Mouse (Mus musculus): ENCODE results near the gene Elovl2.
"Not testable (repeated sequence)": the region's sequence is repeated elsewhere in the genome, so short reads cannot be mapped to it uniquely, and the experiment has no call there.

The Elovl2 gene

DNA sequence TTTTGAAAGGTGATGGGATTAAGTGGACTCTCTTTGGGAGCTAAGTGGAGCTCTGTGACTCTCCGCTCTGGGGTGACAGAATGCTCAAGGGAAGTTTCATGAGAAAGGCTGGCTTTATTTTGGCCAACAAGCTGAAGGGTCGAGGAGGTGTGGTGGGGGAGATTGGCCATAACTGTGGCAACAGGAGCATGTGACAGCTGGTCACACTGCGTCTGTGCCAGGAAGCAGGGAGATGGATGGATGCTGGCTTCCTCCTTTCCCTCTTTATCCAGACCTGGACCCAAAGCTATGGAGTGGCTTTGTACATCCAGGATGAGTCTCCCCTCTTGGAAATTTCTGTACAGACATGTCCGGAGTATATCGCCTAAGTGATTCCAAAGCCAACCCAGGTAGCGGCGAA lies 13.0 kb upstream of the Elovl2 start:
- DNase-seq, result no peak

DNA sequence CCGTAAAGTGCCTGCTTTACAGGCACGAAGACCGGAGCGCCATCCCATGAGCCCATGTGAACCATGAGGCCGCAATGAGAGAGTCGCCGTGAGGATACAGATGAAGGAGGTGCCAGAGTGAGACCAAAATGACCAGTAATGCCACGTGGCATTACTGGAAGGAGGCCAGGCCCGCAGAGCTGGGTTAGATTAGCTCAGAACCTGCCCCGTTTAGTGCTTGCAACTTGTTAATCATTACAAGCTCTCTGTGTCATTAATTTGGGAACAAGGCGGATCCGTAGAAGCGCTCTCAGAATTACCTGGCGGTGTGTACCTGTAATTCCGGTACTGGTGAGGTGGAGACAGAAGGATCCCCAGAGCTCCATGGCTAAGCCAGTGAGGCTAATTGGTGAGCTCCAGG lies 12.0 kb upstream of the Elovl2 start:
- no peak for DNase-seq

DNA sequence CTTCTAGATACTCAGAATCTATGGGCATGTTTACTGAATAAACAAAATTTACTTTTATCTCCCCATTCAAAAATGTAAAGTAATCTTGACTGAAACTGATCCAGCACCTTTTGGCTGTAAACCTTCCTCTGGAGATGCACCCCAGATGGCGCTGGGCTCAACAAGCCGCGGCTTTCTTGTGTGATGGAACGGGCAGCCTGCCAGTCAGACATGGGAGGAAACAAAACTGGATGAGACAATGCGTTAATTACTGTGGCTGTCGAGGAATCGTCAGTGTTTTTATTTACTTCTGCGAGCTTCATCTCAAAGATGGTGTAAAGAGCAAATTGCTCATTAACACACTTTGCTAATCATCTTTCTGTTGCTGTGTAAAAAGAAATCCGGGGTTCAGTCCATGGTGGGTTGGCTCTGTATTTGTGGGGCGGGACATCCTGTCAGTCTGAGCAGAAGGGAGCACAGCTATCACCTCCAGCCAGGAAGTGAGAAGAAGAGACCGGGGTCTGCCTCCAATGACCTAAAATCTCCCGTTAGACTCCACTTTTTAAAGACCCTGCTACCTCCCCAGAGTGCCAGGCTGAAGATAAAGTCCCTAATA lies 11.3 kb upstream of the Elovl2 start:
- no peak for DNase-seq

DNA sequence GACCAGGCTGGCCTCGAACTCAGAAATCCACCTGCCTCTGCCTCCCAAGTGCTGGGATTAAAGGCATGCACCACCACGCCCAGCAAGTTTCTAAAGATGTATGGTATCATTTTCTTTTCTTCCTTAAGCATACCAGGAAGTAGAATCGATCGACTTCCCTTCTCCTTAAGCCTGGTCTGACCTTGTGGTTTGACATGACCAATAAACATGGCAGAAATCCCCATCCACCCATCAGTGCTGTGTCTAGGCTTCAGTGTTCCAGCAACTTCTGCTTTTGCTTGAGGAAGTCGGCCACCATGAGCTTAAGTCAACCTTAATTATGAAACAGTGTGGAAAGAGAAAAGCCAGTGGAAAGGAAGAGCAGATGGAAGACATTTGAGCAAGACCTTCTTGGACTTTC lies 10.1 kb upstream of the Elovl2 start:
- no peak for DNase-seq

DNA sequence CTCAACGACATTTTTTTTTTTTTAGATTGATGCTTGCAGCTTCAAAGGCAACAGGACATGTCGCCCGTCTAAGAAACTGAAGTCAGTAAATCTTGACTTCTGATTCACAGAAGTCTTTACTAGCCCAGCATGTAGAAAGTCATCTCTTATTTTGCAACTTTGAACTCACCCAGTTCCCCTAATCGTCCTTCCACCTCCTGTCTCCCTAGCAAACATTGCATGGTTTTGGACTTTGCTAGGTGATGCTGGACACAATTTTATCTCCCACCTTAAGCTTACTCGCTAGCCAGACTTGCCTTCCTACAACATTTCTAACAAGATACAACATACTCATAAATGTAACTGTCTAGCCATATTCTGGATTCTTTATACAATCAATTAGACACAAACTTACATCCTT lies 7.9 kb upstream of the Elovl2 start:
- no peak for DNase-seq

DNA sequence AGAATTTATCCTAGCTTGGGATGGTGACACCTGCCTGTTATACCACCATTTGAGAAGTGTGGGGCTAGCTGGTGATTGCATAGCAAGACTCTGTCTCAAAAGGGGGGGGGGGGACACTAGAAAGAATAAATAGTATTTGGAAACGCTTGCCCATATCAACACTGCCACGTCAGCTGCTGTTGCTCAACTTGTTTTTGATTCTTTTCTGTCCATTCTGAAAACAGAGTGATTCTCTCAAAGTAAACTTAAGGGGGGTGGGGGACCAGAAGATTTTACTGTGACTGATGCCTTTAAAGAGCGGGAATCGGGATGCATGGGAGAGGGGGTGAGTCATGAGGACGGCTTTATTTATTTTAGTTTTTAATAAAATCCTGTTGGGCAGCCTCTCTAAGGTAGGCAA lies 6.3 kb upstream of the Elovl2 start:
- no peak for DNase-seq

DNA sequence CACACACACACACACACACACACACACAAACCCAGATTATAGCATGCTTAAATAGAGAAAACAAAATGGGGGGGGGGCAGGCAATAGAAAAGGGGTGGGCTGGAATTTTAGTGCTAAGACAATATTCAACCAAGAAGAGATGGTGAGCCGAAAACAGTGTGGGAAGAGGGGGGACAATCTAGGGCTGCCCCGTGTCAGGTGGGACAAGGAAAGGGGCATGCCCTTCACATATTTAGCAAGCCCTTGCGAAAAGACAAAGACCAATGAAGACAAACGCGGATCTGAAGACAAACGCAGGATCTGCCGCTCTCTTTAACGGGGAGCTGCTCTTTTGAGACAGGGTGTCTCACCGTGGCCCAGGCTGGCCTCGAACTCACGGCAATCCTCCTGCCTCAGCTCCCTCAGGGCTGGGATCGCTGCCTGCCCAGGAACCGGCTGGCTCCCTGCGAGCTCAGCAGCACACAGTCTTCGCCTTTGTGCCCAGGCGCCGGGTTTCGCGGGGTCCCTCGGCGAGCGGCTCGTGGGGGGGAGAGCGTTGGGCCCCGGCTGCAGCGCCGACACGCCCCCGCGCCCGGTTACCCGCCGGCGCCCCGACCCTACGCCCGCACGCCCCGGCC lies 410 bp downstream of the Elovl2 start:
- no peak for DNase-seq

DNA sequence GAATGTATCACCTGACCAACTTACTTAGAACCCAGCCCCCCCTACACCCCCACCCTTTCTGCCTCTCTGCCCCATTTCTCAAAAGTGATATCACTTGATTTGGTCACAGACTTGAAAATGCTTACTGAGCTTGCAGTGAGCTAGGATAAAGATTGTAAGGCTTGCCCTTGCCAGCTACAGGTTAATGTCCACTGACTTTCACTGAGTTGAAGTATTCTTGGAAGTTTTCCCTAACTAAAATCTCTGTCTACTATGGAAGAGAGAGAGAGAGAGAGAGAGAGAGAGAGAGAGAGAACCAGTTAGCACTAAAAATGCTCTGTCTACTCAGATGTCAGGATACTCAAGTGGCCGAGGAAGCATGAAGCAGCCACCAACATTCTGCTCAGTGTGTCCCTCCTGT lies 1.1 kb downstream of the Elovl2 start:
- no peak for DNase-seq

DNA sequence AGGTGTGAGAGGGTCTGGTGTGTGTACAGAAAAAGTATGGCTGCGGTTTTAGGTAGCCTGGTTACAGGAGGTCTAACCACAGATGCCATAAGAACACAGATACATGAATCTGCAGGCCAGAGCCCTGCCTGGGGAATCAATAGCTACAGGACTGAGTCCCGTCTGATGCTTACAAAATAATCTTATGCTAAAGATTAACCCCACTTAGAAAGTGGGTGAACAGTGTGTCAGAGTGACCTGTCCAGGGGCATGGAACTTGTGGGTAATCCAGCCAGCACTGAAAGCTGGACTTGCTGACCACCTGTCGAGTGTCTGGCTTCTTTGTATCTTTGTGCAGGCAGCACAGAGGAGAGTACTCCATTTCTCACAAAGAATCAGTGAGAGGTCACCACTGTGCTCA lies 4.0 kb downstream of the Elovl2 start:
- peak; percentile 64 for DNase-seq

DNA sequence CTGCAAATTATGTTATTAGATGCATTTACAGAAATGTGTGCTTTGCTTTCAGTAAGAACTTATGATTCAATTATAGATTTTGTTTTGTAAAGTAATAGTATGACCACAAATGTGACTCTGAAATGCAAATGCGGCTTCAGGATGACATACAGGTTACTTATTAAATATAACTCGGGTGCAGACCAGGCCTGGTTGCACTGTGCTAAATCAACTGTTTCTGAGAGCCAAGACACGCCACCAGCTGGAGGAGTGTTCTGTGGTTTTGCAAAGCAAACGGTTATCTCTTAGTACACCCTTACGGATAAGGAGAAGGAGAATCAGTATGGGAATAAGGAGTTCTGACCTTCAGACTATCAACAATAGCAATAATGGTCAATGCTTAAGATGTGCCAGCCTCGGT lies 4.5 kb downstream of the Elovl2 start:
- no peak for DNase-seq

DNA sequence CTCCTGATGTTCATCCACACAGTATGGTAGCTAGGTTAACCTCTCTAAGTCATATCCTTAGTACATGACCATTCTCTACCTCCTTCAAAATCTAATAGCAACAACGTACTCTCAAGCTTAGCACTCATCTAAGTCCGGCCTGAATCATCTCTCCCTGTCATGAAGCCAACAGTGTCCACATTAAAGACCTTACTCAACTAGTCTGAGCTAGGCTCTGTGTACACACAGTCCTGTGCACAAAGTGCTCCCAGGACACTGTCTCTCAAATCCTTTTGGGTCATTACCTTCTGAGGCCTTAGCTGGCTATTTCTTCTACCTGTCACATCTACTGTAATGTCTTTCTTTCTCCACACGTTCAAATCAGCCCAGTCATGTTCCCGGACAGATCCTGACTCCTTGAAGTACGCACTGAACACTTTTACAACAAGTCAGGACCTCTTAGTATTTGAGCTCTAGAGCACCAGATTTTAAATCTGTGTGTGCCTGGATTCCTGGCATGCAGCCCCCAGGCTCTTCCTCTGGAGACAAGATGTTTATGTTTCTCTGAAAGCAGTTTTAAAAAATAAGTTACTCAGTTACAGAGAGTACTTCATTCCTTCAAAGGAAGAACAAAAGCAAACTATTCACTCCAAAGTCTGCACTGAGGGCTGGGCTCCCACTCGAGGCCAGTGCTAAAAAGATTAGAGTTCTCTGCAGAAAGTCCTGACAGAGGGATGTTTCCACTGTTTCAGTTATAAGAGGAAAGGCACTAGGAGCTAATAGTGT lies 7.5 kb downstream of the Elovl2 start:
- no peak for DNase-seq

DNA sequence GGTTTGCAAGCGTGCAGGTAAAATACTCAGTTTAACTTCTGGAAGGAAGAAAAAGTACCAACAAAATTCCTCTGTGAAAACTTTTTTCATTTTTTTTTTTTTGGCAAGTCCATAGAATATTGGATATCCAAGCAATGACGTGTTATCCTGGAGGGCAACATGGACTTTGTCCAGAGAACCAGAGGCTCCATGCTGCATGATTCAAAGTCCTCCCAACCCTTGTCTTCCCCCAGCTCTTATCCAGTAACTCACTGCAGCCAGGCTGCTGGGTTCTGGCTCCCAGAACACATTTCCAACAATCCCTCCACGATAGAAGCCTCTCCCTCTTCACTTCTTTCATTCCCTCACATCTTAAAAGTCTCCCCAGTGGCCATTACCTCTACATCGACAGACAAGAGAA lies 8.9 kb downstream of the Elovl2 start:
- no peak for DNase-seq

DNA sequence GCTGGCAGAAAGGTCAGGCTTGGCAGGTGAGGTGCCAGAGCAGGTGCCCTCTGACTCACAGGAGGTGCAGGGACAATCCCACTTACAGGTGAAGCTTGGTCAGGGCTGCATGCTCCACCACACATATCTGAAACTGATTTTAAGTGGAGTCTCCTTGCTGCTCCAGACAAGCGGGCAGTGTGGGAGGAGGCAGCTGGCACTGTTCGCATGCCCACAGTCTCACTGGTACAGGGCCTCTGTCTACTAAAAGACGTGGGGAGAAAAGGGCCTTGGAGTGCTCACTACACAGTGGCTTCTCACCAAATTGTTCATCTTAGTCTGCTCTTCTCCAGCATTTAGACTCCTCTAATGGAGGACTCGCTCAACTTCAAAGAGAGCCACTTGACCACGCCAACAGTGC lies 14.0 kb downstream of the Elovl2 start:
- no peak for DNase-seq

DNA sequence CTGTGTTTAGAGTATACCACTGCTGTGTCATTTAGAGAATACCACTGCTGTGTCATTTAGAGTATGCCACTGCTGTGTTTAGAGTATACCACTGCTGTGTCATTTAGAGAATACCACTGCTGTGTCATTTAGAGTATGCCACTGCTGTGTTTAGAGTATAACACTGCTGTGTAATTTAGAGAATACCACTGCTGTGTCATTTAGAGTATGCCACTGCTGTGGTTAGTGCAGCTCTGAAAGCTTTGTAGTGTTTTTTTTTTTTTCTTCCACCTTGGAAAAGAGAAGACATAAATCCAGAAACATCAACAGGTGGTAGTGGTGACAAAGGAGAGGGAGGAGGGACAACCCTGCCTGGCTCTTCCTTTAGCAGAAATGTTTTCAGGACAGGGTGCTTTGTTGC lies 14.6 kb downstream of the Elovl2 start:
- not testable (repeated sequence) for DNase-seq

DNA sequence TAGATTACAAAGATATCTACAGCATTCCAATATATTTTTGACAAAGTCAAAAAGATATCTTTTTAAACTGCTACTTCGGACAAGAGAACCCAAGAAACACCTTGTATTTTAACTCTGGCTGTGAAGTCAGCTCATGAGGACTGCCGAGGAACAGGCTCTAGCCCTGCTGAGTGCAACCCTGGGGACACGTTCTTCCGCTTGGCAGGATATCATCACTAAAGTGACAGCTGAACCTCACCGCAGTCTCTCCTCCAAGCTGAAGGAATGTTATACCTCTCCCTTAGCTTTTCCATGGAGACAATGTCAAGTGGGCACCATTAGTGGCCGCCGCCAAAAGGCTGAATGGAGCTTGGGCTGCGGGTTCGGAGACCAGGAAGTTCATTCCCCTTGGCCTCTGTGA lies 16.5 kb downstream of the Elovl2 start:
- peak; percentile 63 for DNase-seq

DNA sequence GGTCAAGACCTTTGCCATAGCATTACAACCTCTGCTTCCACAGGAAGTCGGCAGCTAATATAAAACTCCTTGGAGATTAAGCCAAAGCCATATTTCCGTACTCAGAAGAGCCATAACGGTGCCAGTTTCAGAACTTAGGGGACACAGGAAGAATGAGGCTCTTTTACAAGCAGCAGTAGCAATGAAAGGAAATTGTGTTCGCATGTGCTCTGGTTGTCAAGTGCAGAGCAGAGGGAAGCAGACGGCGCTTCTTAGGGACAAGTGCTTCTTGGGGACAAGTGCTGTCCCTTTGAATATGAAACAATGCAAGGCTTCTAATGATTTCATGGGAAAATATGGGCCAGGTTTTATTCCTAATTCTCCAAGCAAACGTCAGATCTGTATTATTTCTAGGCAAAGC lies 16.9 kb downstream of the Elovl2 start:
- no peak for DNase-seq

DNA sequence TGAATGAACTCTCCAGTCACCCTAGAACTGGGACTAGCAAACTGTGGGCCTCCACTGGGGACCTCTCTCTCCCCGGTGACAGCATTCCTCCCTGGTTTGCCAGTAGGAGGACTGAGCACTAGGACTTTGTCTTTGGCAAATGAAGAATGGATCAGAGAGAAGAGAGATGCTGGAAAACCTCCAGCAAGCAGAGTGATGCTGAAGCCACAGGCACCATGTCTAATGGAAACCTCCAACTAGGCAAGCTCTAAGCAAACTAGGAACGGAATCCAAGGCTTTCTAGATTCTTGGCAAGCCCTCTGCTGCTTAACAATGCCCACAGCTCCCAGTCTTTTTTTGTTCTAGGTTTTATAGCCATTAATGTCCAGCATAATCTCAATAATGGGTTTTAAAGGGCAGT lies 19.3 kb downstream of the Elovl2 start:
- DNase-seq, result no peak

DNA sequence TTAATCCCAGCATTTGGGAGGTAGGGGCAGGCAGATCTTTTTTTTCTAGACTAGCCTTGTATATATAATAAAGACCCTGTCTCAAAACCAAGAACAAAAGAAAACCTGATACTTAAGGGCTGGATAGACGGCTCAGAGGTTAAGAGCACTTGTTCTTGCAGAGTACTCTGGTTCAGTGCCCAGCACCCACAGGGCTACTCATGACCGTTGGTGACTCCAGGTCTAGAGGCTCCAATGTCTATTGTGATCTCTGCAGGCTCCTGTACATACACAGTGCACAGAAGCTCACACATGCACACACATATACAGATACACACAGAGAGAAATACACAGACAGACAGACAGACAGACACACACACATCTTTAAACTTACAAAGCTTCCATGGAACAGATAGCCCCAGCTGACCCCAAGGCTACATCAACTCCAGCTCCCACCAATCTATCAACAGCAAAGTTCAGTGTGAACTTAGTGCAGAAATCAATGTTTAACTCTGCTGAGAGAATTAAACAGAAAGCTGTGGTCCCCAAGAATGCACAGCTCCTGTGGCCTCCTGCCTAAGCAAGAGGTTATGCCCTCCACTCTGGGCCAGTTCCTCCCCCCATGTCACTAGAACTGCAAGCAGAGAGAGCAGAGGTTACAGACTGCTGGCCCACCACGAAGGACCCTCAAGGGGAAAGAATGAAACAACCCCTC lies 24.4 kb downstream of the Elovl2 start:
- no peak for DNase-seq

DNA sequence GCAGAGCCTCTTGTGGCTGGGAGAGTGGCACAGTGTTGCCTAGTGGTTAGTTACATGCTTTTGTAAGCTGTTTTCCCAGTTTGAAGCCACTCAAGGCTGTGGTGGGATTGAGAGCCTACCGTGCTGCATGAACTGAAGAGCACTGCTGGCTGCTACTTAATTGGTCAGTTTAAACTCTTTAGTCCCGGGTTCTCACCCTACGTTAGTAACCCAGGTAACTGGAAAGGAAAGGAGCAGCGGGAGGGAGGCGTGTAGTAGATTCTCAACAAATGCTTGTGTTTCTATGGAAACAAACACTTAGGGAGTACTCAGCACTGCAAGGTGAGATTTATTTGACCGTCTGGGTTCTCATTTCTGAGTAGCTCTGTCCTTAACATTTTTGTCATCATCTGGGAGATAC lies 32.3 kb downstream of the Elovl2 start:
- no peak for DNase-seq

DNA sequence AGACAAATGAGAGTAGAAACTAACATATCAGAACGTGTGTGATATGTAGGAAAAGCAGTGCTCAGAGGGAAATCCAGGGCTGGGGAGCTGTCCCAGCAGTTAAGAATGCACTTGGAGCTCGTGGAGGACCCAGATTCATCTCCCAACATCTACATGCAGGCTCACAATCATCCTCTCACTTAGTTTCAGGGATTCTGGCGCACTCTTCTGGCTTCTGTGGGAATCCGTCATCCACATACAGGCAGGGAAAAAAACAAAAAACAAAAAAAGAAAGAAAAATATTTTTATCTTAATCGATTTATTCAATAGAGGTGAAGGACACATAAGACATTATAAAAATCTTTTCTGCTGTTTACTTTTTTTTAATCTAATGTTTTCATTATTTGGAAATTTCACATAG lies 61.8 kb downstream of the Elovl2 start:
- DNase-seq, result no peak

DNA sequence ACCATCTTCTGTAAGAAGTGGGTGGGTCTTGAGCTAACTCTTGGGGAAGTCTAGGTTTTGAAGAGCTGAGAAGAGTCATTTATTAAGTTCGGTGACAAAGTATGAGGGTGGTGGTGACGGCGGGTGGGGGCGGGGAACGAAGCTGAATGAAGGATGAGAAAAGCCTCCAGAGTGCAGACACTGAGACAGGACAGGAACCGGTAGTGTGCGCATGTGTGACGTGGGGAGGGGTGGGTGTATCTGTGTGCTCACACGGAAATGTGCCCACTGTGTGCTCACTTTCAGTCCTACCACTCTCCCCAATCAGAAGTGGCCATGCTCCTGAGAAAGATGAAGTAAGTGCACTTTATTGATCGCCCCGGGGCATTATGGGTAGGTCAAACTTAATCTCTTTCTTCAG lies 67.1 kb downstream of the Elovl2 start:
- DNase-seq, result no peak

DNA sequence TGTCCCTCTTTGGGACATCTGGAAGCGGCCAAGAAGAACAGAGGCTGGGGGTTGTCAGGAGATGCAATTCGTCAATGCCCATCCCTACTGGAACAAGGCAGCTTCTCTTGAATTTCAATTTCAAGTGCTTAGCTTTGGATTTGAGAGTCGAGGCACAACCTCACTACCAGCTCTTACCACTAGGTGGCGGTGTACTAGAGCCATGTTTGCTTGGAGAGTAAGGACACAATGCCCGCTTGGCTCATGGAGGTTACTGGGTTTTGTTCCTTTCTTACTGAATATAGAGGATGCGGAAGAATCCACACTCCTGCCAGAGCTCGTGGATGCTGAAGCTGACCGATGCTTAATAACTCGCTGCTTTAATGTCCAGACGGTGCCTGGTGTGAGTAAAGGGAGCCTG lies 73.9 kb downstream of the Elovl2 start:
- DNase-seq, result peak; percentile 71

DNA sequence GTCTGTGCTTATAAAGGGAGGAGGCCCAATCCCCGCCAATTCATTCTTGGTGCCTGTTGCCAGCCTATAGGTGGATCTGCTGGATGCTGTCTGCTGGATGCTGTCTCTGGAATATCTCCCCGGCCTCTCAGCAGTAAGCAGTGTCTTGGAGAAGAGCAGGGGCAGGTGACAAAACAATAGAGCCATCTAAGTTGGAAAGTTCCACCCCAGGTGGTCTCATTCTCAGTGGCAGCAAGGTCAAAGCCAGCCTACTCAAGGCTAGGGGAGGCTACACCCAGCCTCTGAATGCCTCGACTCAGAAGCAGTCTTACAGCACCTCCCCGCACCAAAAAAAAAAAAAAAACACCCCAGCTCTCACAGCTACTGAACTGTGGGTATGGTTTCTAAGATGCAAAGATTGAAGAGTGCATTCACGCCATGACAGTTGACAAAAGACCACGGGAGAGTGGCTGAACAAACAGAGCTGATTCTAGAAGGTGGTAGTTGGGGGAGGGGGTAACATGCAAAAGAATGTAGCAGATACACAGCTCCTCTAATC lies 74.7 kb downstream of the Elovl2 start:
- no peak for DNase-seq

DNA sequence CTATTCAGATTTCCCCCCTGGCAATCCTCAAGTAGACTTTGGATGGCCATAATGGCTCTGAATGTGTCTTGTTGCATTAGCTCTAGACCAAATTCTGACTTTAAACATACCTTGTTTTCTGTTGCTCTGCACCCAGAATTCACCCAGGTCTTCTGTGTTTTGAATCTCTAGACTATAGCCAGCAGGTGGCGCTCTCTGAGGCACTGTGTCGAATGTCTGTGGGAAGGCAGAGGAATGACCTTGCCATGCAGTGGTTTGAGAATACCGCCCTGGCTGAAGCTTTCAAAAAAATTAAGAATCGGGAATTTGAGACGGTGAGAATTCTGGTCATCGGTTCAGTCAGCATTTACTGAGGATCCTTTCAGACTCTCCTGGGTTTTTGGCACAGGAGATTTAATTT lies 85.3 kb downstream of the Elovl2 start:
- DNase-seq, result peak; percentile 82
